Mouse (Mus musculus) liver, embryonic 15.5 days (tissue): Measurements from ENCODE around the gene Gna15. TPM values are rescaled to one million over a fixed set of nuclear protein-coding genes. Genes with fewer than 3 reads are reported as not detected.

Source experiments
- ATAC-seq: fragments of 200-750 bp; cut with Nextera tagmentation; 2 replicates; pipeline ENCODE4 v1.8.0; 2017; ENCODE audit warnings: moderate number of reproducible peaks, mild to moderate bottlenecking, moderate library complexity; ENCODE audit not compliant: insufficient read depth
- H3K27ac ChIP-seq: fragments of 300-500 bp; sonication (generic); replicated peaks from 2 replicates; pipeline ENCODE4 v1.5.1; 2015; ENCODE audit warnings: mild to moderate bottlenecking, inconsistent platforms
- H3K27me3 ChIP-seq: fragments of 300-500 bp; sonication (generic); 2 replicates; pipeline ENCODE4 v1.6.1; 2015; ENCODE audit warnings: mild to moderate bottlenecking, inconsistent platforms
- H3K36me3 ChIP-seq: fragments of 300-500 bp; sonication (generic); replicated peaks from 2 replicates; pipeline ENCODE4 v1.6.1; 2015; ENCODE audit warnings: moderate library complexity, mild to moderate bottlenecking, inconsistent platforms
- H3K4me1 ChIP-seq: fragments of 300-500 bp; sonication (generic); replicated peaks from 2 replicates; pipeline ENCODE4 v1.6.1; 2015; ENCODE audit warnings: inconsistent platforms
- H3K4me2 ChIP-seq: fragments of 300-500 bp; sonication (generic); 2 replicates; pipeline ENCODE4 v1.6.1; 2015; ENCODE audit warnings: moderate library complexity, mild to moderate bottlenecking, inconsistent platforms
- H3K4me3 ChIP-seq: fragments of 300-500 bp; sonication (generic); replicated peaks from 2 replicates; pipeline ENCODE4 v1.5.1; 2015; ENCODE audit warnings: mild to moderate bottlenecking, inconsistent platforms
- H3K9ac ChIP-seq: fragments of 300-500 bp; sonication (generic); 2 replicates; pipeline ENCODE4 v1.6.1; 2015; ENCODE audit warnings: moderate library complexity, mild to moderate bottlenecking, inconsistent platforms
- H3K9me3 ChIP-seq: fragments of 300-500 bp; sonication (generic); replicated peaks from 2 replicates; pipeline ENCODE4 v1.6.1; 2016; ENCODE audit warnings: inconsistent platforms
- WGBS: fragments of 180-500 bp; shearing (Covaris S2); methylation state at CpG from one replicate; pipeline ENCODE4 v1.1.7; 2015; ENCODE audit warnings: mixed read lengths; ENCODE audit not compliant: insufficient replicate concordance; 5-methylcytosine and 5-hydroxymethylcytosine counted together
- polyA plus RNA-seq: library from polyadenylated mRNA; unstranded; fragments of >200 nt; fragmentation: Nextera tagmentation; extraction: Ambion mirVana; gene quantifications from 2 replicates; pipeline ENCODE4 v1.2.1, GENCODE M21; 2015

Gna15 gene
- polyA plus RNA-seq, 1 experiment from 2014 or later, result 4.3 TPM

DNA sequence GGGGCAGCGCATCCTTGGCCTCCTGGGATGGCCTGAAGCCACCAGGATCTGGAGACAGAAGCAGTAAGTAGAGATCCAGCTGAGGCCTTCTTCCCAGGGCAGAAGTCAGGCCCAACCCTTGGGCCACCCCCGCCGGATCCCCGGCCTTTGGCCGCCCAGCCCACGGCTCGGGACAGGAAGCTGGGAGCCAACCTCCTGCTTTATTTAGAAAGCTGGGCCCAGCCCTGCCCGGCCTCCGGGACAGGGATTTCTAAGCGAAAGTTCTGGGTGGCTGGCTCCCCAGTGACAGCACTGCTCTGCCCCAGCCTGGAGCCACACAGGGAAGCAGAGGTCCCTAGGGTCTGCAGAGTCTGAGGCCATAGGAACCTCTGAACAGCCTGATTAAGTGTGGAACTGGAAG, 17.8 kb upstream of the Gna15 start:
- ATAC-seq, result no peak
- WGBS, result 66% methylated on average over 10 of the region's 10 CpGs
- Histone ChIP-seq H3K27me3 (no peaks in the 10 kb centered on the region), H3K4me2 (peak overlapping the region; percentile 95), H3K27ac (peak overlapping the region; percentile 52), H3K9me3 (no peaks in the 10 kb centered on the region), H3K4me3 (0 out of 2 replicates have a peak overlapping the region, but pooled peaks have one; percentile 84), H3K36me3 (peaks cover 14% of the 10 kb centered on the region), H3K9ac (no peak overlapping the region), H3K4me1 (peaks cover 71% of the 10 kb centered on the region)

DNA sequence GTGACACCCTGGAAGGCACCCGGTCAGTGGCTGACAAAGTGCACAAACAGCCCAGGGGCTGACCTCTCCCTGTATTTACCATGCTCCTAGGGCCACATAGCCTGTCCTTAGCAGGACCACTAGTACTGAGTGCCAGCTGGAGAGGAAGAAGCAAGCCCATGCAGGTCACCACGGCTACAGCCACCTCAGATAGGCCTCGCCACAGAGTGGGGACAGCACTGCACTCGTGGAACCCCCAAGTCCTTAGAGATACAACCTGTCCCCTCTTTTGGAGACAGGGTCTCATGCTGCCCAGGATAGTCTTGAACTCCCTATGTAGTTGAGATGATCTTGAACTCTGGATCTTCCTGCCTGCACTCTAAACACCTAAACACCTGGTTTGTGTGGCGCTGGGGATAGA, 17.3 kb upstream of the Gna15 start:
- Histone ChIP-seq H3K4me3 (no peak overlapping the region), H3K9ac (no peak overlapping the region)

DNA sequence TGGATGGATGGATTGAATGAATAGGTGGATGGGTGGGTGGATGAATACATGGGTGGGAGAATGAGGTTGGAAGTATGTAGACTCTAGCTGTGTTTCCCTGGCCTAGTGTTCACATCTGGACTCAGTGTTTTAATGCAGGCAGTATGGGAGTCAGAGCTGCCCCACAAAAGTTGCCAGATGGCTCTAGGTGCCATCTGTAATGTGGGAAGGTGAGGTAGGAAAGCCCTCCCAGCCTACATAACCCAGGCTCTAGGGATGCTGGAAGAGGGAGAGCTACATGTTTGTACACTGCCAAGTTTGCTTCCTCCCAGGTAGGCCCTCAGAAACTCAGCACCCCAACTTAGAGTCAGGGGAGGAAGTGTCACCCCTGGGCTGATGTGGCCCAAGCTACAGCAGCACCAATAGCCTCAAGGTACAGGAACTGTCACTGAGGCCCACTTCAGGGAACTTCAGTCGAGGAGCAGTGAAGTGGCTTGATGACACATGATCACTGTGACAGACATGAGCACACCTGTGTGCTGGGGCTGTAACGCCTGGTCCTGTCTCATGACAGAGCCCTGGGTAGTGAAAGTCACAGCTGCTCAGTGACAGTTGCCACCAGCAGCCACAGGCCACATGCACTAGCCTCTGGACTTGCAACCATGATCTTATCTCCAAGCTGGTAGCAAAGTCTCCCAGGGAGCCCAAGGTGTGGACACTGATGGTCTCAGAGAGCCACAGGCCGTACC, 14.5 kb upstream of the Gna15 start:
- no peak for ATAC-seq
- WGBS, result 67% methylated on average over 3 of the region's 3 CpGs
- Histone ChIP-seq H3K4me3 (no peak overlapping the region), H3K4me1 (peaks cover 44% of the 10 kb centered on the region), H3K27me3 (no peaks in the 10 kb centered on the region), H3K36me3 (peaks cover 28% of the 10 kb centered on the region), H3K9me3 (no peaks in the 10 kb centered on the region), H3K4me2 (no peak overlapping the region), H3K27ac (no peak overlapping the region), H3K9ac (no peak overlapping the region)

More for the DNA sequence above, 17.3 kb upstream of the Gna15 start:
- Histone ChIP-seq H3K9me3 (no peaks in the 10 kb centered on the region), H3K4me2 (peak overlapping the region; percentile 95), H3K27ac (peak overlapping the region; percentile 52), H3K4me1 (peaks cover 67% of the 10 kb centered on the region), H3K27me3 (no peaks in the 10 kb centered on the region), H3K36me3 (peaks cover 14% of the 10 kb centered on the region)
- no peak for ATAC-seq
- WGBS, result 61% methylated on average over 5 of the region's 5 CpGs

DNA sequence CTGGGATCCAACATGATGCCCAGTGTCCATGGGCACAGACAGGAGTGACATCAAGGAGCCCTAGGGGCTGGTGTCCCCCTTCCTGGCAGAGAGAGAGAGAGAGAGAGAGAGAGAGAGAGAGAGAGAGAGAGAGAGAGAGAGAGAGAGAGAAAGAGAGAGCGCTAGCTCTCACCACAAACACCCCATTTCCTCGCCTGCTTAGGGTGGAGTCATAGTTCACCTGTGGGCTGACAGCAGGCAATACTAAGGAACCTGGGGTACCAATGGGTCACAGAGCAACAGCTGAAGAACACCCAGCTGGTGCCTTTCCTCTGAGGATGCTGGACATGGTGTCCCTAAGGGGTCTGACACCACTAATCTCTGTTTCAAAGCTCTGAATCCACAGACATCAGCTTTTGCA, 13.4 kb upstream of the Gna15 start:
- H3K36me3 ChIP-seq, result peaks cover 39% of the 10 kb centered on the region

DNA sequence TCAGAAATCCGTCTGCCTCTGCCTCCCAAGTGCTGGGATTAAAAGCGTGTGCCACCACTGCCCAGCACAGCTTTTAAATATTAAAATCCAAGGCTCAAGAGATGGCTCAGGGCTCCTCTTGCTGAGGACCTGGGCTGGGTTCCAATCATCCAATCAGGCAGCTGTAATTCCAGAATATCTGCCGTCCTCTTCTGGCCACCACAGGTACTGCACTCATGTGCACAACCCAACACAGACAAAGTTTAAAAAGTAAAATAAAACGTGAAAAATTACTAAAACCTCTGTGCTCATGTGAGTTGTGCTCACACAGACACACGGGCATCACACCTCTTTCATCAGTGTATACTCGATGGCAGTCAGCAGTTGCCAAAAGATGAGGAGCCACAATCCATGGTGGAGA, 12.7 kb upstream of the Gna15 start:
- WGBS, result 58% methylated on average over 6 of the region's 6 CpGs
- ATAC-seq, result no peak
- Histone ChIP-seq H3K4me2 (no peak overlapping the region), H3K4me3 (no peak overlapping the region), H3K27me3 (no peaks in the 10 kb centered on the region), H3K4me1 (peaks cover 26% of the 10 kb centered on the region), H3K36me3 (peaks cover 44% of the 10 kb centered on the region), H3K9ac (no peak overlapping the region), H3K27ac (no peak overlapping the region), H3K9me3 (no peaks in the 10 kb centered on the region)

More for the DNA sequence above, 13.4 kb upstream of the Gna15 start:
- H3K27me3 ChIP-seq, result no peaks in the 10 kb centered on the region
- no peak overlapping the region for H3K4me2 ChIP-seq
- no peaks in the 10 kb centered on the region for H3K9me3 ChIP-seq
- H3K9ac ChIP-seq, result no peak overlapping the region
- H3K4me3 ChIP-seq, result no peak overlapping the region
- H3K4me1 ChIP-seq, result peaks cover 33% of the 10 kb centered on the region
- no peak overlapping the region for H3K27ac ChIP-seq
- ATAC-seq, result no peak
- 51% methylated on average over 2 of the region's 2 CpGs for WGBS

DNA sequence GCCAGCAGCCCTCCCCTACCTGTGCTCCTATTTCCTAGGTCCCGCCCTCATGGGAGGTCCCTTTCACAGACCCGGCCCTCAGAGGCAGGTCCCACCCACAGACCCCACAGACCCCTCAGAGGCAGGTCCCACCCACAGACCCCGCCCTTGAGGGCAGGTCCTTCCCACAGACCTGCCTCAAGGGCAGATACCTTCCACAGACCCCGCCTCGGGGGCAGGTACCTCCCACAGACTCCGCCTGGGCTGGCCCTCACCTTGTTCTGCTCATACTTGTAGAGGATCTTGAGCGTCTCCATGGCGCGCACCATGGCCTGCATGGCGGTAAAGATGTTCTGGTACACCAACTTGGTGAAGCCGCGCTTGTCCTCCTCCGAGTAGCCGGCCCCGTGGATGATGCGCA, 10.8 kb upstream of the Gna15 start:
- ATAC-seq, result no peak
- 81% methylated on average over 16 of the region's 16 CpGs for whole genome bisulfite sequencing

DNA sequence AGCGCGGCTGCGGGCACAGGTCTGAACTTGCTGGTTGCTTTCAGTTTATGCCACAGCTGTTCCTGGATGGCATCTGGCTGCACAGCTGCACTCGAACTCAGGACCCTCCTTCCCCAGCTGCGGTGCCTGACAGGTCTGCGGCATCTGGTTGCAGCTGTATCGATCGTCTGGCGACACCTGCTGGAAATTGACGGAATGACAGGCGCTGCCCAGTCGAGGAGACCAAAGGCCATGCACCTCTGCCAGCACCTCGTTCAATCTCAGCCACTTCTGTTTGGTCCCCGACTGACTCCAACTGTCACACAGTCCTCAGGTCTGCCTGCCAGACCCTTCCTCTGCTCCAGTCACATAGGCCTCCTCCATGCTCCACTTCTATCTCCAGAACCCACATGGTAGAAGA, 2.8 kb upstream of the Gna15 start:
- H3K27ac ChIP-seq, result no peak overlapping the region
- peaks cover 34% of the 10 kb centered on the region for H3K4me1 ChIP-seq
- no peaks in the 10 kb centered on the region for H3K9me3 ChIP-seq
- H3K9ac ChIP-seq, result no peak overlapping the region
- ATAC-seq, result no peak
- H3K4me2 ChIP-seq, result no peak overlapping the region
- peaks cover 29% of the 10 kb centered on the region for H3K36me3 ChIP-seq
- 9% methylated on average over 14 of the region's 14 CpGs for WGBS
- no peak overlapping the region for H3K4me3 ChIP-seq
- no peaks in the 10 kb centered on the region for H3K27me3 ChIP-seq

More for the DNA sequence above, 10.8 kb upstream of the Gna15 start:
- no peaks in the 10 kb centered on the region for H3K27me3 ChIP-seq
- no peak overlapping the region for H3K27ac ChIP-seq
- no peaks in the 10 kb centered on the region for H3K9me3 ChIP-seq
- H3K4me2 ChIP-seq, result no peak overlapping the region
- H3K9ac ChIP-seq, result no peak overlapping the region
- H3K4me3 ChIP-seq, result no peak overlapping the region
- H3K4me1 ChIP-seq, result peaks cover 12% of the 10 kb centered on the region; the same call in 1 of the 2 replicates
- peaks cover 59% of the 10 kb centered on the region for H3K36me3 ChIP-seq

DNA sequence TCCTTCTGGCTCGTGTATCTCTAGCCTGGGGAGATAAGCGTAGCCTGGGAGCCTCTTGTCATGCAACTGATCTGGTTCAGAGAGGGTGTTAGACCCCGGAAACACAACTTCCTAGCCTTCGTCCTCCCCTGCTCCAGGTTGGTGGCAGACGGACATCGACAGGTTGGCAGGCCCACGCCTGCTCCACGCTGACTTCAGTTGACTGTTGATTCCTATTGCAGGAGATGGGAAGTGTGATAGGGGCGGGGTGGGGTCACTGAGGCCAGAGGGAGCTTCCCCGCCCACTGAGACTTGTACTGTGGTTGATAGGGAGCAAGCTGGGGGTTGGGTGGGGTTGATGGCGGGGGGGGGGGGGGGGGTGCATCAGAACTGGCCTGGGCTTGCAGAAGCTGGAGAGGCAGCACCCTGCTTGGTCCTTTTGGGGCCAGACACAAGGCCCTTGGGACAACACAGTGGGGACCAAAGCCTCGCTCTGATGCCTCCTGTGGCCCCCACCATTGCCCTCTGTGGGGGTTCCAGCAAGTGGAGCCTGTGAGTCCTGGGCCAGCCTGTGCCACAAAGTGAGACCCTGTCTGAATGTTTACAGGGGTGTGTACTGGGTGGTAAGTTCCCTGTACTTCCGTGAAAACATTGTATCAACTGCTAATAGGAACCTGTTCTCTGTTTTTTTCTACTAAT, 1.1 kb upstream of the Gna15 start:
- Histone ChIP-seq H3K9ac (no peak overlapping the region), H3K4me1 (peaks cover 40% of the 10 kb centered on the region), H3K9me3 (no peaks in the 10 kb centered on the region), H3K4me3 (peak overlapping the region; percentile 15; the same call in 1 of the 2 replicates), H3K27ac (peak overlapping the region; percentile 78), H3K27me3 (0 out of 2 replicates have a peak, but pooled peaks cover 4% of the 10 kb centered on the region), H3K36me3 (peaks cover 13% of the 10 kb centered on the region), H3K4me2 (peak overlapping the region; percentile 69)
- ATAC-seq, result peak; percentile 54
- 14% methylated on average over 13 of the region's 13 CpGs for WGBS

DNA sequence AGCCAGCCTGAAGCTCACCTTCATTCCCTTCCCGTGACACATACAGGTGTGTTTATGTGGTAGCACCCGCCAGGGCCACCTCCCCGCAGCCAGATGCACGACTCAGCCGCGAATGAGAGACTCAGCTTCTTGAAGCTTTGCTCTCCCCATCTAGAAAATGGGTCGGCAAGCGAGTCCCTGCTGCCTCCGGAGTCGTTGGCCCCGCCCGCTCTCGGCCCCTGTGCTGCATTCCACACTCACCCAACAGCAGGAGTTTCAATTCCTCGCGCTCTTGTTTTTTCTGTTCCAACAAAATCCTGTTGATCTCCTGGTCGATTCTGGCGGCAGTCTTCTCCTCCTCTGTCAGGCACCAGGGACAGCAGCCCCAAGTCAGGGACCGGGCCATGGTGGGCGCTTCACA, 455 bp downstream of the Gna15 start:
- Histone ChIP-seq H3K27ac (peak overlapping the region; percentile 78), H3K27me3 (0 out of 2 replicates have a peak, but pooled peaks cover 4% of the 10 kb centered on the region), H3K9me3 (no peaks in the 10 kb centered on the region), H3K4me3 (peak overlapping the region; percentile 52), H3K4me1 (peaks cover 55% of the 10 kb centered on the region), H3K36me3 (no peaks in the 10 kb centered on the region), H3K4me2 (peak overlapping the region; percentile 69), H3K9ac (peak overlapping the region; percentile 54)
- WGBS, result under 1% methylated on average over 19 of the region's 19 CpGs
- ATAC-seq, result no peak

DNA sequence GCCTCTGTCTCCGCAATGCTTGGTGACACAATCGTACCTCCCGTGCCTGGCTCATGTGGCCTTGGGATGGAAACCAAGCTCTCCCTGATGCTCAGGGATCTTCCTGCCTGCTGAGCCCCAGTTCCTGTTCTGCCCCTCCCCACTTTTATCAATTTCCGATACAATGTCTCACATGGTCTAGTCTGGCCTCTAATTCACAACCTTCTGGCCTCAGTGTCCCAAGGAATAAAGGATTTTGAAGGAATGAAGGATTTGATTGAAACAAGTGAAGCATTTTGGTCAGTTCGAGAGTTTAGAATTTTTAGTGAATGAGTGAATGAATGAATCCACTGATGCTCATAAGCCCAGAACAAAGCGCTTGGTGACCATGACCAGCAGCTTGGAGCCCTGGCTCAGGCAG, 883 bp downstream of the Gna15 start:
- no peaks in the 10 kb centered on the region for H3K36me3 ChIP-seq
- 30% methylated on average over 6 of the region's 6 CpGs for WGBS
- no peaks in the 10 kb centered on the region for H3K9me3 ChIP-seq
- H3K9ac ChIP-seq, result peak overlapping the region; percentile 54; the same call in 1 of the 2 replicates
- peaks cover 60% of the 10 kb centered on the region for H3K4me1 ChIP-seq
- ATAC-seq, result no peak
- peak overlapping the region; percentile 52 for H3K4me3 ChIP-seq
- H3K27me3 ChIP-seq, result 0 out of 2 replicates have a peak, but pooled peaks cover 4% of the 10 kb centered on the region
- peak overlapping the region; percentile 78 for H3K27ac ChIP-seq
- peak overlapping the region; percentile 69 for H3K4me2 ChIP-seq

DNA sequence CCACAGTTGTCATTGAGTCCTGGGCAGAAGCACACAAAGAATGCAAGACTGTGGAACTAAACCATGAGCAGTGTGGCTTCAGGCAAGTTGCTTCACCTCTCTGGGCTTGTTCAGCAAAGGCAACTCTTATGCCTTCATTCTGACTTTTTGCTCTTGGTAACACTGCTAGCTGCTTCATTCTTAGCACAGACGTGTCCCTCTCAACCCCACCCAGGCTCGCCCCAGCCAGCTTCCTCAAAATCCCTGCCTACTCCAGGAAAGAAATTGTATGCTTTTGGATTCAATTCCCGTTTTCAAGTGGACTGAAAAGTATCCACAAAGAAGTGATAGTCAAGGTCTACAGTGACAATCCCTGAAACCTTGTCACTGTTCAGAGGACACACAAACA, 4.1 kb downstream of the Gna15 start:
- Histone ChIP-seq H3K4me2 (no peak overlapping the region; the same call in 1 of the 2 replicates), H3K27ac (peak overlapping the region; percentile 58; the same call in 1 of the 2 replicates), H3K9ac (no peak overlapping the region), H3K36me3 (no peaks in the 10 kb centered on the region), H3K4me3 (no peak overlapping the region), H3K27me3 (0 out of 2 replicates have a peak, but pooled peaks cover 4% of the 10 kb centered on the region), H3K4me1 (peaks cover 61% of the 10 kb centered on the region), H3K9me3 (no peaks in the 10 kb centered on the region)
- 11% methylated on average over 3 of the region's 3 CpGs for WGBS
- ATAC-seq, result no peak
